Comparison of ENCODE assay signal across 8 mouse cellular contexts in the genomic region with DNA sequence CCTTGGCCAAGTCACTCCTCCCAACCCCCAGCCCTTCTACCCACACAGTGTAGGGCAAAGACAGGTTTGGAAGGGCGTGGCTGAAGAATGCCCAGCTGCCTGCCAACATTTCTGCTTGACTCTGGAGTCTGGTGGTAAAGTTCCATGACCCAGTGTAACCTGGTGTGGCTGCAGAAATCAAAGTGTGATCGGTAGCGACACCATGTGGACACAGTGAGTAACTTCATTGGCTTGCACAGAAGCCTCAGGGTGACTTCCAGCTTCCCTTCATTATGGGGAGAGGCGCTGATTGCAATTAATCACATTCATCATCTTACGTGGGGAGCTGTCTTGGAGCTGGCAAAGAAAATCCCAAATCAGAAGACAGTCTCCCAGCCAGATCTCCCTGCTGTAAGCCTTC. TPM values are rescaled to one million over a fixed set of nuclear protein-coding genes. Genes with fewer than 3 reads are reported as not detected.
DNase-seq lines count a peak whose midpoint lies in the region; ATAC-seq and TF ChIP-seq lines count a peak whose summit lies in the region.

No protein-coding gene starts in this region.

- no peaks in the 10 kb centered on the region for H3K36me3 ChIP-seq in intestine, embryonic 14.5 days (ENCODE audit: control insufficient read depth, insufficient read depth, low read length)
- H3K36me3 ChIP-seq in midbrain, embryonic 12.5 days: no peaks in the 10 kb centered on the region

- H3K4me3 ChIP-seq in cortical plate, adult 2 months (ENCODE audit: insufficient read depth, low read length): no peak overlapping the region
- no peak overlapping the region for H3K4me3 ChIP-seq in intestine, embryonic 14.5 days (ENCODE audit: low read depth, low read length)
- no peak overlapping the region for H3K4me3 ChIP-seq in midbrain, embryonic 12.5 days

- no peak overlapping the region for H3K9ac ChIP-seq in intestine, embryonic 14.5 days (ENCODE audit: low read length)
- H3K9ac ChIP-seq in midbrain, embryonic 12.5 days (replicated peaks): no peak overlapping the region

- H3K27ac ChIP-seq in cortical plate, adult 2 months (ENCODE audit: insufficient read depth, low read length): no peak overlapping the region
- H3K27ac ChIP-seq in intestine, embryonic 14.5 days (ENCODE audit: low read depth): no peak overlapping the region
- no peak overlapping the region for H3K27ac ChIP-seq in midbrain, embryonic 12.5 days (replicated peaks)

- peaks cover 3% of the 10 kb centered on the region; the same call in 1 of the 2 replicates for H3K9me3 ChIP-seq in intestine, embryonic 14.5 days (ENCODE audit: control insufficient read depth, low read length)
- H3K9me3 ChIP-seq in midbrain, embryonic 12.5 days: peaks cover 8% of the 10 kb centered on the region; the same call in 1 of the 2 replicates

- ATAC-seq in intestine, embryonic 14.5 days (replicated peaks; ENCODE audit: low FRiP score, low TSS enrichment, low read depth): peak; percentile 82
- peak; percentile 55 for ATAC-seq in midbrain, embryonic 12.5 days (ENCODE audit: low FRiP score, low read depth)

- peaks cover 4% of the 10 kb centered on the region for H3K4me1 ChIP-seq in cortical plate, adult 2 months (ENCODE audit: control insufficient read depth, insufficient read depth, low read length)
- H3K4me1 ChIP-seq in intestine, embryonic 14.5 days (replicated peaks; ENCODE audit: control insufficient read depth, insufficient read depth, low read length): peaks cover 5% of the 10 kb centered on the region; the same call in 1 of the 2 replicates
- peaks cover 17% of the 10 kb centered on the region for H3K4me1 ChIP-seq in midbrain, embryonic 12.5 days

- WGBS in intestine, embryonic 14.5 days: 7% methylated on average over 5 of the region's 5 CpGs
- WGBS in midbrain, embryonic 12.5 days: 5% methylated on average over 5 of the region's 5 CpGs

- no peak for TF ChIP-seq POLR2A in cortical plate, adult 2 months (IDR thresholded peaks at IDR 0.05; ENCODE audit: extremely low read depth, insufficient read depth, low read length)

- DNase-seq in adrenal gland, adult 18-20 months (ENCODE audit: low spot score in 2 of 2): peak; percentile 77 to 79
- peak; percentile 71 for DNase-seq in gastrocnemius, postnatal 10 days
- peak; percentile 80 for DNase-seq in intestine, embryonic 14.5 days (ENCODE audit: low spot score)
- DNase-seq in left cerebral cortex, postnatal 36 days (ENCODE audit: low spot score in 2 of 2): peak; percentile 63 to 75
- DNase-seq in skeletal muscle tissue, adult 2 months (ENCODE audit: low read depth, low spot score): peak; percentile 85
- peak; percentile 50 for DNase-seq in yolk sac, embryonic 10.5 days (ENCODE audit: low spot score)

- H3K4me2 ChIP-seq in intestine, embryonic 14.5 days (ENCODE audit: low read length): no peak overlapping the region
- H3K4me2 ChIP-seq in midbrain, embryonic 12.5 days (replicated peaks): no peak overlapping the region

- TF ChIP-seq CTCF in cortical plate, adult 2 months (IDR thresholded peaks at IDR 0.05; ENCODE audit: extremely low read depth, insufficient read depth, low read length): peak; percentile 97

- intact Hi-C loops in left cerebral cortex, postnatal 36 days (cut with DNase I): loop anchor here (1.0 to 5.0 kb wide), 2 partner anchors 128 to 152 kb away; no protein-coding TSS in a partner anchor

- no peaks in the 10 kb centered on the region for H3K27me3 ChIP-seq in intestine, embryonic 14.5 days (replicated peaks; ENCODE audit: control insufficient read depth, insufficient read depth, low read length)
- 0 out of 2 replicates have a peak, but pooled peaks cover 6% of the 10 kb centered on the region for H3K27me3 ChIP-seq in midbrain, embryonic 12.5 days

RNA-seq across cellular contexts. Expression of gene Cipc, which starts 23.0 kb away (rescaled TPM):
- 10 to 100 TPM; 21.8 to 28.5 TPM for total RNA-seq in adrenal gland, adult 18-20 months (2021)
- polyA plus RNA-seq in cortical plate, adult 2 months (2012; rRNA removed): 83.7 and 84.4 TPM in 2 replicates
- 10 to 100 TPM; 17.5 to 22.8 TPM for total RNA-seq in gastrocnemius, postnatal 10 days (2021)
- polyA plus RNA-seq in intestine, embryonic 14.5 days (2014; fragmentation: Nextera tagmentation; extraction: Ambion mirVana): 16.3 and 16.9 TPM in 2 replicates
- 10 to 100 TPM; 82.2 to 93.0 TPM for total RNA-seq in left cerebral cortex, postnatal 36 days (2021)
- polyA plus RNA-seq in midbrain, embryonic 12.5 days (2016; fragmentation: Nextera tagmentation; extraction: Ambion mirVana): 44.3 and 46.4 TPM in 2 replicates

RNA-seq across cellular contexts. Expression of gene Irf2bpl, which starts 39.2 kb away (rescaled TPM):
- 10 to 100 TPM; 61.0 to 61.4 TPM for total RNA-seq in adrenal gland, adult 18-20 months (2021)
- polyA plus RNA-seq in cortical plate, adult 2 months (2012; rRNA removed): 35.7 and 37.1 TPM in 2 replicates
- 10 to 100 TPM; 42.9 to 46.7 TPM for total RNA-seq in gastrocnemius, postnatal 10 days (2021)
- polyA plus RNA-seq in intestine, embryonic 14.5 days (2014; fragmentation: Nextera tagmentation; extraction: Ambion mirVana): 16.3 and 18.4 TPM in 2 replicates
- 10 to 100 TPM; 70.7 to 73.6 TPM for total RNA-seq in left cerebral cortex, postnatal 36 days (2021)
- polyA plus RNA-seq in midbrain, embryonic 12.5 days (2016; fragmentation: Nextera tagmentation; extraction: Ambion mirVana): 74.0 and 76.0 TPM in 2 replicates
